Mouse (Mus musculus): Measurements from ENCODE around the gene Slc16a13.

Gene Slc16a13

DNA sequence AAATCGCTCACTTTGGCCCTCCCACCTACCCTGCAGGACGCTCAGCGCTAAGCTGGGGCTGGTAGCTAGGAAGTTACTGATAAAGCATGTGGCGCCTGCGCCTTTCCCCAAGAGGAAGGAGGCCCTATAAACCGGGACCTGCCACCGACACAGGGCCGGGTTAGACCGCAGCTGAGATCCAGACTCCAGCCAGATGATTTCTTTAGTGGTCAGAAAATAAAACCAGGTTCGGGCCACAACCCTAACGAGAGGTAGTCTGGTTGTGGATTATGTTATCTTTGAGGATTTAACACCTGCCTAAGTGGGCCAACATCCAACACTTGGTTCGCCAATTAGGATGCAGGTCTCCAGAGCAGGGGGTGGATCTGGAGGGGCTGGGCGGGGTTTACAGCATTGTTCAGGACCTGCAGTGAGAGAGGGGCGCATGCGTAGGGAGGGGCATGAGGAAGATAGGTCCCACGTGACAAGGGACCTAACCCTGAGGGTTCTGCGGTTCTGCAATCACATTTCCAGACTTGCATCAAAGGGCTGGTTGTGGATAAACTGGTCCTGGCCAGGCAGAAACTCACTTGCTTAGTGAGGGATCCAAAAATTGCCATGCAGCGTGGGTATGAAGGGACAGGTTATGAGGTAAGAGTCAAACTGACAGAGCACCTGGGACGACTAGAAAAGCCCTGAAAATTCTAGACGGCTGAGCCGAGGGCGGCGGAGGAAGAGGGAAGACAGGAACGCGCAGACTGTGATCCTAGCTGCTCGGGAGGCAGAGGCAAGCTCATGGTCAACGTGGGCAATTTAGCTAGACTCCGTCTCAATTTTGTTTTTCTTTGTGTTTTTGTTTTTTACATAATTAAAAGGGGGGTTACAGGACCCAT is at the start of gene Slc16a13:
Slc16a13 (minus strand) TSS at position 334 of the 872 bp plus-strand sequence.
- peak; percentile 75 to 80 for DNase-seq (ENCODE audit: low read depth in 1 of 2, low spot score in 2 of 2)

DNA sequence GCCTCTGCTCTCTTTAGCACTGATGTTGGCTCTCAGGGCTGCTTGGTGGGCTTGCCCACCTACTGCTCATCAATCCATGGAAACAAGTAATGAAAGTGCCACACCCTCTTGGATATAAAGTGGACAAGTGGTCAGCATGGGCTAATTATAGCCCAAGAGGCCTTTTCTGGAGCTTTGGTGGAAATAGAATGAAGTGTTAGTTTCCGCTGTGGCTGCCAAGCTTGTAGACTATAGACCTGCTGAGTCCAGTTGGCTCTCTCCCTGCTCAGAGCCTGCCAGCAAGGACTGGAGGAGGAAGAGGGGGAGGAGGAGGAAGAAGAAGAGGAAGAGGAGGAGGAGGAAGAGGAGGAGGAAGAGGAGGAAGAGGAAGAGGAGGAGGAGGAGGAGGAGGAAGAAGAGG is 45.5 kb upstream of the Slc16a13 start:
- DNase-seq (ENCODE audit: low read depth in 1 of 2, low spot score in 2 of 2), result no peak

DNA sequence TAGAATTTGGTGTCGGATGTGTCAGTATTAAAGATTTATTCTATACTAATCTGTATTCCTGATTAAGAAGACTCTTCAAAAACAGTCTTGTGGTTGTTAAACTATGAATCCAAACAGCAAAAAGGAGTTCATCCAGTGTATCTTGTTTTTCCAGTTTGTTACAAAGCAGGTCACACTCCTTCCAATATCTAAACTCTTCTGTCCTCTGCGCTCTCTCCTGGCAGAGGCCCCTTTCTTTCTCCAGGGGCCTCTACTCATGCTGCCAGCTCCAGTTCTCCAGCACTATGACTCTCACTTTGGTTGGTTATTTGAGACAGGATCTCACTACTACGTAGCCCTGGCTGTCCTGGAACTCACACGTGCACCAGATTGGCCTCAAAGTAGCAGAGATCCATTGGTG is 45.0 kb upstream of the Slc16a13 start:
- no peak for DNase-seq (ENCODE audit: low read depth in 1 of 2, low spot score in 2 of 2)

DNA sequence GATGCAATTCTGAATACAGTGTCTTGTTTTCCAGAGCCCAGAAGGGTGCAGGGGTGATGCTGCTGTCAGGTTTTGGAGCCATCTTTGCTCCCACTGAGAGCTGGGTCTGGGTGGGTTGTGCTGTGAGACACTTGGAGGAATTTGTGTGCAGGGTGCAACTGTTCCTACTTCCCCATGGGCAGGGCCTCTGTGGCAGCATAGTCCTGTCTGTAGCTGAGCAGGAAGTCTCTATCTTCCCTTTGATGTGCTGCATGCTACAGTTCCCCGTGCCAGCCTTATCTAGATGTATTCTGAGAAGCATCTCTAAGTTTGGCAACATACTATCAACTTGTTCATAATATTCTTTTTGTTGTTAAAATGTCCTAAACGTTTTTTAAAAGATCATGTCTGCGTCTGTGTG is 44.4 kb upstream of the Slc16a13 start:
- DNase-seq (ENCODE audit: low read depth in 1 of 2, low spot score in 2 of 2), result no peak

DNA sequence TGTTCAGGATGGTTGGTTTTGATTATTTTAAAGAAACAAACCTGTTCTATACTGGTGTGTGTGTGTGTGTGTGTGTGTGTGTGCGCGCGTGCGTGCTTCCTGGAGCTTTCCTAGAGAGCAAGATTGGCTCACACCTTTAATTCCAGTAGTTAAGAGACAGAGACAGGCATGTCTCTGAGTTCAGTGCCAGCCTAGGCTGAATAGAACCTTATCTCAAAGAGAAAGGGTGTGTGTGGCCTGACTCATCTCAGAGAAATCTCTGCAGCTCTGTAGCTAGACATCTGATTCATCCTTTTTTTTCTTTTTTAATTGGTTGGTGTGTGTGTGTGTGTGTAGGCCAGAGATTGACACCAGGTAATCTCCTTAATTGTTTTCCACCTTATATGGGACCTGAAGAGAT is 38.2 kb upstream of the Slc16a13 start:
- no peak for DNase-seq (ENCODE audit: low read depth in 1 of 2, low spot score in 2 of 2)

DNA sequence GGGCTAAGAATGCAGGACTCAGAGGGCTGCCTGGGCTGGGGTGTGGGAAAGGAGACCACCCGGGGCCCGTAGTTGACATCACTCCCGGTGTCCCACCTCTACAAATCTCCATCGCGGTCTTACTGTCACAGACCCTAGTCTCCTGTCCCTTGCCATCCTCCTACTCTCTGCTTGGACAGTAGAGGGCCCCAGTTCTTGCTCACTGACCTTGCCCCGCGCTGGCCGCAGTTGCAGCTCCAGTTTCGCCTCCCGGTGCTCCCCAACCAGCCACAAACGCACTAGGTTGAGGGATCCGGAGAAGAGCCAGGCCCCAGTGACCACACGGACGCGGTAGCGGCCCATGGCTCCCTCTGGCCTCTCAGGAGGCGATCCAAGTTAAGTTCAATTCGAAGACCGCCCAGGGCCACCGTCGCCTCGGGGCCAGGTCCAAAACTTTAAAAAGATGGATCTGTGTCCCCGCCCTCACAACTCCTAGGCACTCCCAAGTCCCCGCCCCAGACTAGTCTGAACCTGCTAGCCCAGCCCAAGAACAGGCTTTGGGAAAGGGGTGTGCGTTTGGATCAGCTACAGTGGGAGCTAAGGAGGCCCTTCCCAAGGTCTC is 34.2 kb upstream of the Slc16a13 start, which contains the start of gene Alox12:
Alox12 (minus strand) TSS at position 423 of the 601 bp plus-strand sequence.
- no peak for DNase-seq (ENCODE audit: low read depth in 1 of 2, low spot score in 2 of 2)

DNA sequence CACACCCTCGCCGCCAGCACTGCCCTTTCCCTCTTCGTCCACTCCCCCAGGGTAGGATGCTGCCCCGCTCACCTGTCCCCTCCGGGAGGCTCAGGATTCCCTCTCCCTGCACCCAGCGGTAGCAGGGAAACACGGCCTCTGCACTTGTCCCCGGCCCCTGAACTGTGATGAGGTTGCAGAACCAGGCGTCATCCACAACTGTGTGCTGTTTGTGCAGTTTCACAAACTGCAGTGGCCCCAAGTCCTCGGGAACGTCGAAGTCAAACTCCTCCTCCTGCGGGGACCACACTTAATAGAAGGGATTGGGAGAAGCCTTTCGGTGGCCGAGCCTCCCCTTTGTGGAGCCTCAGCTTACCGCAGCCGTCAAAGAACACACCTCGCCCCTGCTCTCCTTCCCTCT is 33.5 kb upstream of the Slc16a13 start:
- DNase-seq (ENCODE audit: low read depth in 1 of 2, low spot score in 2 of 2), result no peak

DNA sequence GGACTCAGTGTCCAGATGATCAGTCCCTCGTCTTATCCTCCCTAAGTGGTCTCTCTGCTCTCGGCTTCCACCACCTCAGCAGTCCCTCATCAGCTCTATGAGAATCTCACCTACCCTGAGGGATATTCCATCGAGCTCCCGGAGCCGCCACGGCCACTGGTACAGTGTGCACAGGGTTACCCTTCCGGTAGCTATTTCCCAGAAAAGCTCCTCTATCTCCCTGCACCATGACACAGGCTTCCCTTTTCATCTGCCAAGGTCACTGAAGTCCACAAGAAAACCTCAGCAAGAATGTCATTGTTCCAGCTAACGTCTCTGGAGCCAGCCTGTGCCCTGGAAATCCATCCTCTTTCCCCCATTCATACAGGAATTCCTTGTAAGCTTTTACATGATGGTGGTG is 31.0 kb upstream of the Slc16a13 start:
- no peak for DNase-seq (ENCODE audit: low read depth in 1 of 2, low spot score in 2 of 2)

DNA sequence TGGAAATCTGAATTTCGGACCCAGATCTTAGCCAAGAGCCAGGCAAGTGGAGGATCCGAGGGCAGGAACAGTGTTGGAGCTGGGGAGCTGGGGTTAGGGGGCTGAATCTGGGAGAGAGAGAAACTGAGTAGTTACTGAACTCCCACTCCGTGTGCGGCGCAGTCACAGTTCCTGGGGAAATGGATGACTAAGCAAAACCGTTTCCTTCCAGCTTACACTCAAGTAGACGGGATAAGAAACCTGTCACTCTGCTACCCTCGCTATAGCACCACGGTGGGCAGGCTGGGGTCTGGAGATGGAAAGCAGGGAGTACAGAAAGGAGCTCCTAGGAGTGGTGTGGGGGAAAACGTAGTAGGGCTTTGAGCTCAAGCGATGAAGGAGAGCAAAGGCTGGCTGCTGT is 29.3 kb upstream of the Slc16a13 start:
- DNase-seq (ENCODE audit: low read depth in 1 of 2, low spot score in 2 of 2), result no peak

DNA sequence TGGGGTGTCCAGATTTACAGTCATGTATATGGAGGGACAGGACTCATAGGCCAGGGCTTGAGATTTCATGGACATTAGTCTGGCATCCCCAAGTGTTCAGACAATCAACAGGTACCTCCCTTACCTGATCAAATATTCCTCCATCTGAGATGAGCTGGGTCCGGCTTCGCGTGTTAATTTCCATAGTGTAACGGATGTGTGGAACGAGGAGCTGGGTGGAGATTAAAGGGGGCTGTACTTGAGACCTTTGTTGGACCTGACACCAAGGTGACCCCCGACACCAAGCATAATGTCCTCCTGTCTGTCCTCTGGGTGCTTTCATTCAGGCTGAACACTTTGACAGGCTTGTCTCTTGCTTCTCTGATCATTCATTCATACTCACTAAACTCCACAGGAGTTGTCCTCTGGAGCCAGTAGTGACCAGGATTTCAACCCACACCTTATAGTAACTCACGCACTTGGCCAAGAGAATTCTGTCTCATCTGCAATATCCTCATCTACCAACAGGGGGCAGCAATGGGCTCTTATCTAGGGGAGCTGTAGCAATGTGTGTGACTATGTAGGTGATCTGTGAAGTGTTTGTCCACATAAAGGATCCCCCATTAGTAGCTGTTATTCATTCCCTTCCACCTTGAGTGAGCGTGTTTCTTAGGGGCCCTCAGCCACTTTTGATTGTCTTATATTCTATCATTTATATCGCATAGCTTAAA is 26.4 kb upstream of the Slc16a13 start:
- peak in 1 of 2 experiments; percentile 60 for DNase-seq (ENCODE audit: low read depth in 1 of 2, low spot score in 2 of 2)

DNA sequence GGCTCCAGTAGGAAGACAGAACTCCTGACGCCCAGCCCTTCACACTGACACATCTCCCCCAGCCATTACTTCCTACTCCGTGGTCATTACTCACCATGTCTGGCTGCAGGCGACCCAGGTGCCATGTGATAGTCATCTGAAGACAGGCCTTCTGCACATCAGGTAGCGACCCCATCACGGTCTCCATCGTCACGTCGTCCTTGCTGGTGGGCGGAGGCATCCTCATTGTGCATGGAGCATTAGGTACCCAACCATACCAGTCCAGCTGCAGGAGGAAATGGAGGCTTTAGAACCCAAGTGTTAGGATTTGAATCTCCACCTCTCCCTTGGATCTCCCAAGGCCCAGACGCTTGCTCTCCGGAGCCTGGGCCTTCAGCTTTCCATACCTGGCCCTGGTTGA is 21.7 kb upstream of the Slc16a13 start:
- DNase-seq (ENCODE audit: low read depth in 1 of 2, low spot score in 2 of 2), result no peak

DNA sequence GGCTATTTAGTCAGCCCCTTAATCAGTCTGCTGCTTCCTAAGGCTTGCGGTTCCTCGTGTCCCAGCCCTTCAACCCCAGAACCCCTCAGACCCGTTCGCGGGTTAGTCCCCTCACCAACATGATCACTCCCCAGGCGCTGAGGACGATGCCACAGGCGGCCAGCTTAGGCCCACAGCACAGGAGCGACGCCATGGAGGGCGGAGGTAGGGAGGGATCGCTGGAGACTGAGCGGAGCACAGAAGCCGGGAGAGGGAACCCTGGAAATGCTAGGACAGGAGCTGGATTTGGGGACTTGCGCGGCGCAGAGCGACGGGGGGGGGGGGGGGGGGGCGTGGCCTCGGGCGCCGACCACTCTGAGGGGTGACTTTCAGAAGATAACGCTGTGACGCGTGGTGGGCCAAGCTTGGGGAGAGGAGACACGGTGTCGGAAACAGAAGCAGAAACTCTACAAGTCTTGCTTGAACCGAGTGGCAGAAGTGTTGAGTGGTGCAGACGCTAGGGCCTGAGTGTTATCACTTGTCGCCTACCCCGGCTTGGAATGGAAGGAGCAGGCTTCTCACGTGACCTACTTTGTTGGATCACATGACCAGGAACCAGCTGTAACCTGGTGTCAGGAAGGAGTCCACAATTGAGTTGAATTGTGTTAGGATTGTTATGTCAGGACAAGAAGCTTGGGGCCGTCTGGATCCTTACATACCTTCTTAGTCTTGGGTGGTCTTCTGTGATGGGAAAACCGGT is 18.8 kb upstream of the Slc16a13 start, which contains the start of the genes Gm21988 and Rnasek:
Gm21988 (minus strand) TSS at position 290 of the 739 bp plus-strand sequence.
Rnasek (minus strand) TSS at position 302 of the 739 bp plus-strand sequence.
- peak; percentile 46 to 78 for DNase-seq (ENCODE audit: low read depth in 1 of 2, low spot score in 2 of 2)

DNA sequence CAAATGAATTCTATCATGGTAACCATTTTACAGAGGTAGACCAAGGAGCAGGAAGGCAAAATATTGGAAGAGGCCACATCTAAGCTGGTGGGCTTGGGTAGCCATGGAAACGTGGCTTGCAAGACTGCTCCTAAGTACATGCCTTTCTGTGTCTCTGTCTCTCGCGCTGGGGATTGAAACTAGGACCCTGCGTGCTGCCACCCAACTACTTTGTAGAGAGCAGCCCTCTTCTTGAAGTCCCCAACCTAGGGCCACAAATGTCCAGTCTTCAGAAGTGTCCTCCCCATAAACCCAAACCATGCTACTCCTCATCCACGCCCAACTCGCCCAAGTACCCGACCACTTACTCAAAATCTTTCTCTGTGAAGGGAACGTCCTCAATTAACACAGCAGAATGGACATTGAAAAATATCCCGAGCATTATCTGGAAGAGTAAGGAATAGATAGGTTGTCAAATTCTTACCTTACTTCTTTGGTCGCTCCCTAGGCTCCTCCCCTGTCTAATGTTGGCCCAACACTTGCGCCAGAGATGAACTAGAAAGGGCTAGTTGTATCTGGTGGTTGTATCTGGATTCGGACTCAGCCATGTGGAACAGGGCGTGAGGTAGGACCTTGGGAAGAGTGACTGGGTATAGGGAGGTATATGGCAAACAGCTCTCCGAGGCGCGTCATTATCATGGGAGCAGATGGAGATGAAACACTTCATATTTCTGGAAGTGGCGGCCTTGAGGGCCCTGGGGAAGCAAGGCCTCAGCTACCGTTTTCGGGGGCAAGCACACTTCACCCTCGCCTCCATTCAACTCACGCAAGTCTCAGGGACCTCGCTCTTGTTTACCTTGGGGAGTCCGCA is 18.0 kb upstream of the Slc16a13 start:
- no peak for DNase-seq (ENCODE audit: low read depth in 1 of 2, low spot score in 2 of 2)

DNA sequence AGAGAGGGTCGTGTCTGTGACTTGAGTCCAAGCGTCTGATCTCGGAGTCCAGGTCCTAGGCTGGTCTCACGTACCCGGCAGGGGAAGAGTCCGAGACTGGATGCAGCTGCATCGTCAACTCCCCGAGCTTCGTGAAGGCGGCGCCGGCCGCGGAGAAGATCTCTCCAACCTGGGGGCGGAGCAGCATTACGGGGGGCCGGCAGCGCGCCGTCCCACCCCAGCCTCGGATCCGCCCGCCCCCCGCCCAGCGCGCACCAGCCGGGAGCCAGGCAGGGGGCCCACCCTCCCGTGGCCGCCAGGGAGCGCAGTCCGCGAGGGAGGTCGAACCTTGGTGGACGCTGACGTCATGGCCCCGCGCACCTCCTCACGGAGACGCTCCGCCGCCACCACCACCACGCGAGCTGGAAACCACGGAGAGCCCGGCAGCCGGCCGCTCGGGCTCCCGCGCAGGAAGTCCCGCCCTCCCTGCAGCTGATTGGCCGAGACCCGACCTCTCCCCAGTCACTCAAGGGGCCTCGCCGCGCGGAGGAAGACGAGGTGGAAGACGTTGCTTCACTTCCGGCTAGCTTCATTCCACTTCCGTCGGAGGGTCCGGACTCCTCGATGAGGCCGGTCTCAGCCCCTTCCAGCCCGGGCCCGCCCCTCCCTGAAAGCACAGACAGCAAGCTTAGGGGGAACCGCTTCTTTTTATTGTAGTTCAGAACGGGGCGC is 16.7 kb upstream of the Slc16a13 start, which contains the start of gene 0610010K14Rik:
0610010K14Rik (minus strand) TSS at position 458 of the 711 bp plus-strand sequence.
- peak; percentile 86 to 90 for DNase-seq (ENCODE audit: low read depth in 1 of 2, low spot score in 2 of 2)

DNA sequence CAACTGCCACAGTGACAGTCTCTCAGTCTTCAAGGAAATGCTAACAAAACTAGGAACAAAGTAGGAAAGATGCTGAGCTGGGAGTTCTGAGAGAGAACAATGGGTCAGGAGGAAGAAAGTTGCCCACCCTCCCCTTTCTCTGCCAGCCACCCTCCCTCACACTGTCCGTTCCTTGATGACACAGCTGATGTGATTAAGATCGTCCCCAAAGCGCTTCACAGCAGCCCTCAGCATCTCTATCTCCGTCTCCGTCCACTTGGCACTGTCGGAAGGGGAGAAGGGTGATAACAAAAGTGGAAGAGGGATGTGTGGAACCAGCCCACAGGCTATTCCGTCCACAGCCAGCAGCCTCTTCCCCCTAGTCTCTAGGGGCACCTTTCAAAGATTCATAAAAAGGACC is 15.9 kb upstream of the Slc16a13 start:
- no peak for DNase-seq (ENCODE audit: low read depth in 1 of 2, low spot score in 2 of 2)

DNA sequence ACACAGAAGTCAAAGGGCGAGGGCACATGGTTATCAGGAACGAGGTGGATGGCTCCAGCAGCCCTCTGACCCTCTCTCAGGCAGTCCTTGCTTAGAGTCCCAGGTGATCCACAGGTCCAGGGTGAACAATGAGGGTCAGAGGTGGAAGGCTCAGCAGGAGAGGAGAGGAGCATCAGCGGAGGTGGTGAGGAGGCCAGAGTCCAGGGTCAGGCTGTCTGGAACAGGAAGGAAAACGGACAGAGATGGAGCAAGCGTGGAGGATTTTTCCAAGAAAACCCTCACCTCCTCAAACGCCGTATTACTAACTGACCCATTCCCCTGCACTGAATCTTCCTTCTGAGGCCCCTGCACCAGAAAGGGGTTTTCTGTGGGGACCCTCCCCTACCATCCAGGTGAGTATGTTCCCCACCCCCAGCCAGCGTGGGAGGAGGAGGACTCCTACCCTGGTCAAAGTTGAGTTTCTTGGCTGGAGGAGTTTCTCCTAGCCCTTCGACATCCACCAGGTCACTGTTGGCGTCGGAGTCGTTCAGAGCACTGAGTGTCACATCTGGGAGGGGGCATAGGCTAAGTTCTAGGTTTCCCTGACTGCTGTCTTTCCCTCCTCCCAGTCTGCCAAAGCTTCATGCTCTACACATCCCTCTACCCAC is 14.5 kb upstream of the Slc16a13 start:
- no peak for DNase-seq (ENCODE audit: low read depth in 1 of 2, low spot score in 2 of 2)

DNA sequence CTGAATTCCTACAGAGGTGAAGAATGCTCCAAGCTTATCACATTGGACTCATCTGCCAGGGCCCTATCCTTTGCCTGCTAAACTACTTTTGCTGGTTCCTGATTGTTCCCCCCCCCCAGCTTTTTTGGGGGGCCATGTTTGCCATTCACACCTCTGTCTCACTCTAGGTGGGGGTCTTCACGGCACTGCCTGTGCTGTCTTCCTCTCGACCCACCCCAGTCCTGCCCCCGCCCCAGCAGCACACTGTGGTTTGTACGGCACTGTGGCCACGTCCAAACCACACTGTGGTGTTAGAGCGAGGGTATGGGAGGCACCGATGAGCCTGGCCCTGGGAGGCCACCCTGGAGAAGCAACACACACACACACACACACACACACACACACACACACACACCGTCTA is 13.6 kb upstream of the Slc16a13 start:
- no peak for DNase-seq (ENCODE audit: low read depth in 1 of 2, low spot score in 2 of 2)

DNA sequence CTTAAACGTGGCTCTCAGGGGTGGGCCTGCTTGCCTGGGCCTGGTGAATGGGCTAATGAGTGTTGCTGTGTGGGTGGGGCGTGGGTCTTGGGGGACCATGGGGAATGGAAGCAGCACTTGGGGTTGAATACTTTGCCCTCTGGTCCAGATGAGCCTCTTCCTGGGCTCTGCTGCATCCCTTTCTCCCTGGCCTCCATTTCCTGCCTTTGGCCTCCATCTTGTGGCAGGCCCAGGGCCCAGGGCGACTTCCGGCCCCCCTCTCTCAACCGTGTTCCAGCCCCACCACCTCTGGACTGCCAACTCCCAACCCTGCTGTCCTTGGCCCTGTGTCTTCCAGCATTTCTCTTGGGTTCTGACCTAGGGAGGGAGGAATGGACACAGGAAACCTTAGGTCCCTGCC is 13.2 kb upstream of the Slc16a13 start:
- no peak for DNase-seq (ENCODE audit: low read depth in 1 of 2, low spot score in 2 of 2)

DNA sequence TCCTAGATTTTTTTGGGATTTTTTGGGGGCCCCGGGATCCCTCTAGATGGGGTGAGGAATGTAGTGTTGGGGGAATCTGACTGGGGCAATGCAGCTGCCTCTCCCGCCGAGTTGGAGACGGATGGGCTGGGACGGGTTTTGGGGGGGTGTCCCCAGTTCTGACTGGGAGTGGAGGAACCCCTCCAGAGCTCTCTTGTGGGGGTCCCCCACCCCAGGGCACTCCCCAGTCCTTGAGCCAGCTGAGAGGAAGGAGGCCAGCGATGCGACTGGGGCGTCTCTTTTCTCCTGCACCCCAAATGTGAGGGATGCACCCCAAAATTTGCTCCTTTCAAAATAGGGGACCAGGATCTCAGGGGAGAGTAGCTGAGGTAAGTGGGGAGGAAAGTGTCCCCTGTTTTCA is 12.2 kb upstream of the Slc16a13 start:
- DNase-seq (ENCODE audit: low read depth in 1 of 2, low spot score in 2 of 2), result no peak

Data from monocyte, adult 2 months (primary cell).